Mouse (Mus musculus): ENCODE measurements around the gene Adgrv1.

- TF ChIP-seq CTCF (IDR thresholded peaks at IDR 0.05; ENCODE audit: borderline replicate concordance, insufficient read depth, low read length) = no peak
- no peak for TF ChIP-seq POLR2A (IDR thresholded peaks at IDR 0.05; ENCODE audit: low read depth, low read length)
Observed at GRCm38 (mm10) chr13:81135953-81136352, 497.0 kb downstream of the Adgrv1 start.

All from embryonic fibroblast, embryonic 13.5 days (primary cell).